Mouse (Mus musculus) effector memory CD4-positive, alpha-beta T cell, adult 5 months (primary cell): ENCODE results near the gene Olfr718-ps1. TPM values are rescaled to one million over a fixed set of nuclear protein-coding genes. Genes with fewer than 3 reads are reported as not detected.

Source experiments
- polyA plus RNA-seq: library from polyadenylated mRNA; unstranded; fragments of 100-300 nt; shearing (Covaris generic); gene quantifications from one replicate; pipeline ENCODE4 v1.2.1, GENCODE M21; 2017

Olfr718-ps1 gene
- polyA plus RNA-seq = not detected

GRCm38 (mm10) chr5:143147481-143147880, at the start of gene Olfr718-ps1:
TSS of gene Olfr718-ps1 (minus strand) at chr5:143147581.

GRCm38 (mm10) chr5:143180255-143181076, 33.1 kb upstream of the Olfr718-ps1 start, which contains the start of the genes Rbak and Spdye4b:
TSS of gene Rbak (minus strand) at chr5:143180775.
TSS of gene Spdye4b (plus strand) at chr5:143181017.

GRCm38 (mm10) chr5:143112281-143113246, 34.8 kb downstream of the Olfr718-ps1 start, which contains the start of gene Rnf216:
TSS of gene Rnf216 (minus strand) at chr5:143112994.

Other genes starting within 250 kb of the Olfr718-ps1 start
- 2,258 TPM for gene Actb, start 240.8 kb downstream of the Olfr718-ps1 start, polyA plus RNA-seq
- gene Fscn1, start 187.2 kb downstream of the Olfr718-ps1 start, polyA plus RNA-seq = 0.37 TPM
- gene Rnf216, start 34.6 kb downstream of the Olfr718-ps1 start, polyA plus RNA-seq = 47.3 TPM
- gene Rbak, start 33.2 kb upstream of the Olfr718-ps1 start, polyA plus RNA-seq = 8.1 TPM
- gene Spdye4b, start 33.4 kb upstream of the Olfr718-ps1 start, polyA plus RNA-seq = not detected
- not detected for gene Spdye4a, start 79.3 kb upstream of the Olfr718-ps1 start, polyA plus RNA-seq
- gene Zfp12, start 87.6 kb upstream of the Olfr718-ps1 start, polyA plus RNA-seq = 16.7 TPM
- 1.7 TPM for gene Zfp316, start 122.4 kb upstream of the Olfr718-ps1 start, polyA plus RNA-seq
- not detected for gene Zfp853, start 146.0 kb upstream of the Olfr718-ps1 start, polyA plus RNA-seq
- 41.4 TPM for gene E130309D02Rik, start 167.8 kb upstream of the Olfr718-ps1 start, polyA plus RNA-seq
- 53.2 TPM for gene Zdhhc4, start 181.7 kb upstream of the Olfr718-ps1 start, polyA plus RNA-seq
- gene Grid2ip, start 209.8 kb upstream of the Olfr718-ps1 start, polyA plus RNA-seq = not detected